Mouse (Mus musculus) T-helper 1 cell (primary cell): Measurements from ENCODE around the gene Nradd.

Experiments
- in situ Hi-C: fragments of 300-600 bp; cut with MboI, MseI; formaldehyde crosslinking; loops from one replicate; pipeline ENCODE4 v1.15.1; 2025; ENCODE audit warnings: high pct_unique_total_duplicates

Gene Nradd

GRCm38 (mm10) chr9:110624361-110625166 lies at the start of gene Nradd:
Gene Nradd, minus strand, starts transcription at chr9:110624452.
- in situ Hi-C loops = no loop called here

GRCm38 (mm10) chr9:110673107-110673752 lies 49.0 kb upstream of the Nradd start:
- in situ Hi-C loops = no loop called here

- in situ Hi-C loops = no loop called here
Observed at GRCm38 (mm10) chr9:110672462-110673106, 48.3 kb upstream of the Nradd start.

GRCm38 (mm10) chr9:110669785-110670184 lies 45.5 kb upstream of the Nradd start:
- in situ Hi-C loops = loop anchor here (10.0 kb wide), 1 partner anchor 595 kb away; no protein-coding TSS in a partner anchor

GRCm38 (mm10) chr9:110668601-110669293 lies 44.5 kb upstream of the Nradd start:
- in situ Hi-C loops = loop anchor here (10.0 kb wide), 1 partner anchor 596 kb away; no protein-coding TSS in a partner anchor

- in situ Hi-C loops = loop anchor here (10.0 kb wide), 1 partner anchor 597 kb away; no protein-coding TSS in a partner anchor
Observed at GRCm38 (mm10) chr9:110667219-110667836, 43.1 kb upstream of the Nradd start.

- in situ Hi-C loops = loop anchor here (10.0 kb wide), 1 partner anchor 598 kb away; no protein-coding TSS in a partner anchor
Observed at GRCm38 (mm10) chr9:110666374-110666773, 42.1 kb upstream of the Nradd start.

- in situ Hi-C loops = loop anchor here (10.0 kb wide), 1 partner anchor 599 kb away; no protein-coding TSS in a partner anchor
Observed at GRCm38 (mm10) chr9:110665912-110666311, 41.7 kb upstream of the Nradd start.

- in situ Hi-C loops = loop anchor here (10.0 kb wide), 1 partner anchor 602 kb away; no protein-coding TSS in a partner anchor
Observed at GRCm38 (mm10) chr9:110662844-110663243, 38.6 kb upstream of the Nradd start.

- in situ Hi-C loops = loop anchor here (10.0 kb wide), 1 partner anchor 604 kb away; no protein-coding TSS in a partner anchor
Observed at GRCm38 (mm10) chr9:110660856-110661612, 36.8 kb upstream of the Nradd start.

GRCm38 (mm10) chr9:110660208-110660607 lies 36.0 kb upstream of the Nradd start:
- in situ Hi-C loops = loop anchor here (10.0 kb wide), 1 partner anchor 605 kb away; no protein-coding TSS in a partner anchor

- in situ Hi-C loops = no loop called here
Observed at GRCm38 (mm10) chr9:110659521-110659920, 35.3 kb upstream of the Nradd start.

- in situ Hi-C loops = no loop called here
Observed at GRCm38 (mm10) chr9:110657474-110658078, 33.3 kb upstream of the Nradd start.

GRCm38 (mm10) chr9:110656249-110657221 lies 32.3 kb upstream of the Nradd start, which contains the start of gene Ccdc12:
Gene Ccdc12, plus strand, starts transcription at chr9:110656503.
- in situ Hi-C loops = no loop called here

GRCm38 (mm10) chr9:110655651-110656007 lies 31.4 kb upstream of the Nradd start:
- in situ Hi-C loops = no loop called here

- in situ Hi-C loops = no loop called here
Observed at GRCm38 (mm10) chr9:110654726-110655650, 30.7 kb upstream of the Nradd start.
